ENCODE assay signal across 11 mouse cellular contexts in genomic region chr16:30548291-30548690, GRCm38 (mm10). TPM values are rescaled to one million over a fixed set of nuclear protein-coding genes. Genes with fewer than 3 reads are reported as not detected.
DNase-seq lines count a peak whose midpoint lies in the region; ATAC-seq lines count a peak whose summit lies in the region.
"Had no signal": no experiment of that assay in that cellular context is flagged by ENCODE, and none has a peak within 500 bp of the region (broad histone marks: within the 10 kb centered on the region; RNA-seq: fewer than 3 reads in every experiment).

No protein-coding gene starts in this region.

- intact Hi-C loops in left cerebral cortex, postnatal 14 days (cut with DNase I) = no loop called here

- H3K27ac ChIP-seq in forebrain, embryonic 13.5 days = no peak overlapping the region
- H3K27ac ChIP-seq in forebrain, embryonic 10.5 days = no peak overlapping the region
- H3K27ac ChIP-seq in midbrain, embryonic 11.5 days (ENCODE audit: low read depth, low read length) = no peak overlapping the region
- no peak overlapping the region for H3K27ac ChIP-seq in midbrain, embryonic 10.5 days (replicated peaks)
- H3K27ac ChIP-seq in neural tube, embryonic 15.5 days (replicated peaks) = no peak overlapping the region
- H3K27ac ChIP-seq: liver, embryonic 12.5 days had no signal

- H3K4me3 ChIP-seq in forebrain, embryonic 13.5 days = no peak overlapping the region; the same call in 1 of the 2 replicates
- no peak overlapping the region for H3K4me3 ChIP-seq in forebrain, embryonic 10.5 days
- no peak overlapping the region for H3K4me3 ChIP-seq in midbrain, embryonic 11.5 days (ENCODE audit: low read depth, low read length)
- H3K4me3 ChIP-seq in midbrain, embryonic 10.5 days = no peak overlapping the region
- H3K4me3 ChIP-seq in neural tube, embryonic 15.5 days (replicated peaks) = peak overlapping the region; percentile 76
- H3K4me3 ChIP-seq: liver, embryonic 12.5 days had no signal

- H3K4me1 ChIP-seq in forebrain, embryonic 13.5 days = peaks cover 34% of the 10 kb centered on the region
- H3K4me1 ChIP-seq in forebrain, embryonic 10.5 days = peaks cover 30% of the 10 kb centered on the region
- H3K4me1 ChIP-seq in midbrain, embryonic 11.5 days (ENCODE audit: control insufficient read depth, insufficient read depth, low read length) = 0 out of 2 replicates have a peak, but pooled peaks cover 2% of the 10 kb centered on the region
- peaks cover 25% of the 10 kb centered on the region for H3K4me1 ChIP-seq in midbrain, embryonic 10.5 days
- peaks cover 31% of the 10 kb centered on the region for H3K4me1 ChIP-seq in neural tube, embryonic 15.5 days

- 88% methylated on average over 5 of the region's 5 CpGs for WGBS in forebrain, embryonic 13.5 days
- WGBS in forebrain, embryonic 10.5 days = 91% methylated on average over 5 of the region's 5 CpGs
- WGBS in midbrain, embryonic 11.5 days = 88% methylated on average over 5 of the region's 5 CpGs
- WGBS in midbrain, embryonic 10.5 days = 93% methylated on average over 5 of the region's 5 CpGs
- WGBS in neural tube, embryonic 15.5 days = 77% methylated on average over 5 of the region's 5 CpGs

- H3K9me3 ChIP-seq in forebrain, embryonic 13.5 days (replicated peaks) = no peaks in the 10 kb centered on the region
- peaks cover 5% of the 10 kb centered on the region; the same call in 1 of the 2 replicates for H3K9me3 ChIP-seq in forebrain, embryonic 10.5 days
- no peaks in the 10 kb centered on the region for H3K9me3 ChIP-seq in midbrain, embryonic 11.5 days (ENCODE audit: control insufficient read depth, low read length)
- H3K9me3 ChIP-seq in midbrain, embryonic 10.5 days (replicated peaks) = no peaks in the 10 kb centered on the region; the same call in 1 of the 2 replicates
- H3K9me3 ChIP-seq in neural tube, embryonic 15.5 days (replicated peaks) = no peaks in the 10 kb centered on the region
- H3K9me3 ChIP-seq: liver, embryonic 12.5 days had no signal

- DNase-seq in forebrain, embryonic 10.5 days (ENCODE audit: extremely low spot score, low spot score) = no peak
- DNase-seq in midbrain, embryonic 11.5 days (ENCODE audit: low spot score, missing footprints) = peak; percentile 60
- DNase-seq in midbrain, embryonic 10.5 days (ENCODE audit: low spot score) = no peak
- DNase-seq in left cerebral cortex, postnatal 14 days (ENCODE audit: low spot score in 2 of 2) = peak; percentile 35 to 49
- DNase-seq in cerebellum, adult 8-10 months = no peak
- DNase-seq in adrenal gland, postnatal 25 days = no peak
- DNase-seq: cerebellum, adult 11 months had no signal

- peak overlapping the region; percentile 58 for H3K4me2 ChIP-seq in forebrain, embryonic 13.5 days
- H3K4me2 ChIP-seq in midbrain, embryonic 11.5 days = no peak overlapping the region
- H3K4me2 ChIP-seq in neural tube, embryonic 15.5 days = peak overlapping the region; percentile 79
- H3K4me2 ChIP-seq: liver, embryonic 12.5 days had no signal

- no peak overlapping the region for H3K9ac ChIP-seq in forebrain, embryonic 13.5 days
- no peak overlapping the region for H3K9ac ChIP-seq in midbrain, embryonic 11.5 days (ENCODE audit: low read length)
- H3K9ac ChIP-seq in neural tube, embryonic 15.5 days (replicated peaks) = peak overlapping the region; percentile 78
- H3K9ac ChIP-seq: liver, embryonic 12.5 days had no signal

- H3K36me3 ChIP-seq in forebrain, embryonic 13.5 days (ENCODE audit: poor library complexity, severe bottlenecking) = peaks cover 37% of the 10 kb centered on the region
- H3K36me3 ChIP-seq in forebrain, embryonic 10.5 days (replicated peaks) = peaks cover 38% of the 10 kb centered on the region
- peaks cover 6% of the 10 kb centered on the region for H3K36me3 ChIP-seq in midbrain, embryonic 11.5 days (ENCODE audit: control insufficient read depth, insufficient read depth, low read length)
- H3K36me3 ChIP-seq in midbrain, embryonic 10.5 days = peaks cover 37% of the 10 kb centered on the region
- H3K36me3 ChIP-seq in neural tube, embryonic 15.5 days = peaks cover 29% of the 10 kb centered on the region

- no peaks in the 10 kb centered on the region for H3K27me3 ChIP-seq in forebrain, embryonic 13.5 days
- peaks cover 24% of the 10 kb centered on the region for H3K27me3 ChIP-seq in forebrain, embryonic 10.5 days (ENCODE audit: poor library complexity, severe bottlenecking)
- no peaks in the 10 kb centered on the region for H3K27me3 ChIP-seq in midbrain, embryonic 11.5 days (ENCODE audit: control insufficient read depth, insufficient read depth, low read length)
- H3K27me3 ChIP-seq in midbrain, embryonic 10.5 days (ENCODE audit: low read depth, poor library complexity, severe bottlenecking) = peaks cover 9% of the 10 kb centered on the region
- no peaks in the 10 kb centered on the region for H3K27me3 ChIP-seq in neural tube, embryonic 15.5 days (replicated peaks)

- no peak for ATAC-seq in forebrain, embryonic 13.5 days
- no peak for ATAC-seq in midbrain, embryonic 11.5 days (ENCODE audit: low FRiP score)
- ATAC-seq in neural tube, embryonic 15.5 days (ENCODE audit: low FRiP score) = no peak
- ATAC-seq: liver, embryonic 12.5 days had no signal

RNA-seq across cellular contexts. Expression of gene Tmem44, which starts 2.4 kb away (rescaled TPM):
- 56.2 and 60.8 TPM in 2 replicates for polyA plus RNA-seq in forebrain, embryonic 13.5 days (2015; fragmentation: Nextera tagmentation; extraction: Ambion mirVana)
- polyA plus RNA-seq in forebrain, embryonic 10.5 days (2016; fragmentation: Nextera tagmentation; extraction: Ambion mirVana) = 18.8 and 19.9 TPM in 2 replicates
- 26.6 and 27.9 TPM in 2 replicates for polyA plus RNA-seq in midbrain, embryonic 11.5 days (2014; fragmentation: Nextera tagmentation; extraction: Ambion mirVana)
- 21.6 and 33.2 TPM in 2 replicates for polyA plus RNA-seq in midbrain, embryonic 10.5 days (2016; fragmentation: Nextera tagmentation; extraction: Ambion mirVana)
- 10 to 100 TPM; 70.1 to 76.4 TPM for total RNA-seq in left cerebral cortex, postnatal 14 days (2021)
- polyA plus RNA-seq in neural tube, embryonic 15.5 days (2015; fragmentation: Nextera tagmentation; extraction: Ambion mirVana) = 57.5 and 64.7 TPM in 2 replicates
- total RNA-seq in adrenal gland, postnatal 25 days (2021) = 3.2 and 4.5 TPM in 2 replicates
- total RNA-seq: monocyte, adult 5-6 weeks had no signal

RNA-seq across cellular contexts. Expression of gene Lsg1, which starts 39.1 kb away (rescaled TPM):
- polyA plus RNA-seq in forebrain, embryonic 13.5 days (2015; fragmentation: Nextera tagmentation; extraction: Ambion mirVana) = 69.7 and 76.9 TPM in 2 replicates
- 86.6 and 87.4 TPM in 2 replicates for polyA plus RNA-seq in forebrain, embryonic 10.5 days (2016; fragmentation: Nextera tagmentation; extraction: Ambion mirVana)
- 84.7 and 89.3 TPM in 2 replicates for polyA plus RNA-seq in midbrain, embryonic 11.5 days (2014; fragmentation: Nextera tagmentation; extraction: Ambion mirVana)
- 82.3 and 86.2 TPM in 2 replicates for polyA plus RNA-seq in midbrain, embryonic 10.5 days (2016; fragmentation: Nextera tagmentation; extraction: Ambion mirVana)
- total RNA-seq in left cerebral cortex, postnatal 14 days (2021) = 10 to 100 TPM; 14.7 to 19.0 TPM
- 44.1 and 50.9 TPM in 2 replicates for polyA plus RNA-seq in neural tube, embryonic 15.5 days (2015; fragmentation: Nextera tagmentation; extraction: Ambion mirVana)
- 32.1 and 39.6 TPM in 2 replicates for total RNA-seq in adrenal gland, postnatal 25 days (2021)

RNA-seq across cellular contexts. Expression of gene Fam43a, which starts 51.2 kb away (rescaled TPM):
- 6.8 and 8.3 TPM in 2 replicates for polyA plus RNA-seq in forebrain, embryonic 13.5 days (2015; fragmentation: Nextera tagmentation; extraction: Ambion mirVana)
- 13.8 and 14.7 TPM in 2 replicates for polyA plus RNA-seq in forebrain, embryonic 10.5 days (2016; fragmentation: Nextera tagmentation; extraction: Ambion mirVana)
- 5.4 and 6.1 TPM in 2 replicates for polyA plus RNA-seq in midbrain, embryonic 11.5 days (2014; fragmentation: Nextera tagmentation; extraction: Ambion mirVana)
- polyA plus RNA-seq in midbrain, embryonic 10.5 days (2016; fragmentation: Nextera tagmentation; extraction: Ambion mirVana) = 11.4 TPM in 2 replicates
- total RNA-seq in left cerebral cortex, postnatal 14 days (2021) = 10 to 100 TPM; 14.6 to 15.4 TPM
- polyA plus RNA-seq in neural tube, embryonic 15.5 days (2015; fragmentation: Nextera tagmentation; extraction: Ambion mirVana) = 23.1 and 24.7 TPM in 2 replicates
- 20.4 and 30.0 TPM in 2 replicates for total RNA-seq in adrenal gland, postnatal 25 days (2021)

Comparison
In these comparisons a context has a peak if more than half of its experiments do, and no peak if none do; other contexts are left out.
1. DNase-seq: peak in midbrain, embryonic 11.5 days (single experiment) and left cerebral cortex, postnatal 14 days (2 of 2); none in forebrain, embryonic 10.5 days (single experiment), midbrain, embryonic 10.5 days (single experiment), cerebellum, adult 8-10 months (single experiment) and adrenal gland, postnatal 25 days (single experiment).